Mouse (Mus musculus) erythroblast, embryonic 14.5 days (primary cell): ENCODE measurements around the gene Acp5.

Experiments
- GATA1 ChIP-seq: IDR thresholded peaks from 2 replicates; pipeline ENCODE4 v1.6.1; 2012; ENCODE audit warnings: low read length, inconsistent platforms, mixed read lengths
- TAL1 ChIP-seq: IDR thresholded peaks from 3 replicates; pipeline ENCODE4 v1.6.1; 2012; ENCODE audit warnings: low read length, inconsistent platforms, mixed read lengths

DNA sequence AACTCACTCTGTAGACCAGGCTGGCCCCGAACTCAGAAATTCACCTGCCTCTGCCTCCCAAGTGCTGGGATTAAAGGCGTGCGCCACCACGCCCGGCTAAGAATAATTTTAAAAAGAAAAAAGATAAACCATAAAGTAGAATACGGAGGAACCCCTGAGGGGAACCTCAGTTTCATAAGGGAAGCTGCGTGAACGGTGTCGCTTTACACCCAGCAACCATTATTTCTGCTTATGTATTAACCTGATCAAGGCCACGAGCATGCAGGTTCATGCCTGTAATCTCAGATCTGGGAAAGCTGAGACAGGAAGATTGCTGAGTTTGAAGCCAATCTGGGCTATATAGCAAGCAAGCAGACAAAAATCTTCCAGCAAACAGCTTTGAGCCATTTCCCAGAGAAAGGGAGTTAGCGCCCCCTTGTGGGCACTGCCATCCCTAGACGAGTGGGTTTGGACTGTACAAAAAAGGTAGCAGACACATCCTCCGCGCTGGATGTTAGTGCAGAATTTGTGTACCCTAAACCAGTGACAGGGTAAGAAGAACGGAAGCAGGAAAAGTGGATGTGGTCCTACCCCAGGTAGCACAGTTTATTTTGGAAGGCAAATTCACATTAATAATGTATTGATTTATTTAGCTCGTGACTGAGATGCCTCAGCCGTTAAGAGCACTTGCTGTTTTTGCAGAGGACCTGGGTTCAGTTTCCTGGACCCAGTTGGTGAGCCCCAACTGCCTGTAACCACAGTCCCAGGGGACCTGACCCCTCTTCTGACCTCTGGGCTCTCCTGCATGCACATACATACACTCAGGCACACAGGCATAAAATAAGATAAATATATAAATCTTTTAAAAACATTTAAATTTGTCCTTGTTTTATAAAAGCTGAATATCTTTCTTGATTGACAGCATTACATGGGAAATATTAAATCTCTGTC, 7.9 kb upstream of the Acp5 start:
- TF ChIP-seq GATA1: no peak
- no peak for TF ChIP-seq TAL1
